Mouse (Mus musculus) cerebellum, postnatal 25 days (tissue): ENCODE data around the gene Mlycd.
A peak's percentile ranks its signal among the peaks of the same experiment; 100 is the strongest.

Source experiments
- DNase-seq, 2 experiments: peaks; one replicate each; pipeline ENCODE4 v3.0.0; 2021; ENCODE audit warnings: mixed read lengths in 2 of 2

Mlycd gene

DNA sequence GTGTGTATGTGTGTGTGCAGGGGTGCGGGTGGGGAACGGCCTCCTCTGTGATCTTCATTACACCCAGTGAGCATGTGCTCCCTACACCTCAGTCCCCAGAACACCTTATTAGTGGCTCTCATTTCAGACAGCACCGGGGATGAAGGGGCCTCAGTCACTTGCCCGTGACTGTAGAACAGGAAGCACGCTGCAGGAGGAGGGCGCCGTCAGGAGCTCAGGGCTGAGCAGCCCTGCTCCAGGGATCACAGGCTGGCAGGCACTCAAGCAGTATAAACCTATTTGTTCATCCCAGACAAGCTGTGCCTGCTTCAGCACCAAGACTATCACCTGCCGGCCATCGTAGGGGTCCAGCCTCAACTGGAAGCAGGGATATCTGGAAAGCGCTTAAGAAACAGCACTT, 9.2 kb downstream of the Mlycd start:
- no peak for DNase-seq

DNA sequence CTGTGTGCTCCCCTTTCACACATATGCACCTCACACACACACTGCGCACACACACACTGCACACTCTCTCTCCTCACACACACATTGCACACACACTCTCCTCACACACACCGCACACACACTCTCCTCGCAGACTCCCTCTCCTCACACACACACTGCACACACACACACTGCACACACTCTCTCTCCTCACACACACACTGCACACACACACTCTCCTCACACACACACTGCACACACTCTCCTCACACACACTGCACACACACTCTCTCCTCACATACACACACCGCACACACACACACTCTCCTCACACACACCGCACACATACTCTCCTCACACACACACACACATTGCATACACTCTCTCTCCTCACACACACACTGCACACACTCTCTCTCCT, 10.0 kb downstream of the Mlycd start:
- DNase-seq = no peak

GRCm38 (mm10) chr8:119408311-119408710, 13.6 kb downstream of the Mlycd start:
- DNase-seq = no peak

- no peak for DNase-seq
These were observed 17.5 kb downstream of the Mlycd start for GRCm38 (mm10) chr8:119412037-119412734.

DNA sequence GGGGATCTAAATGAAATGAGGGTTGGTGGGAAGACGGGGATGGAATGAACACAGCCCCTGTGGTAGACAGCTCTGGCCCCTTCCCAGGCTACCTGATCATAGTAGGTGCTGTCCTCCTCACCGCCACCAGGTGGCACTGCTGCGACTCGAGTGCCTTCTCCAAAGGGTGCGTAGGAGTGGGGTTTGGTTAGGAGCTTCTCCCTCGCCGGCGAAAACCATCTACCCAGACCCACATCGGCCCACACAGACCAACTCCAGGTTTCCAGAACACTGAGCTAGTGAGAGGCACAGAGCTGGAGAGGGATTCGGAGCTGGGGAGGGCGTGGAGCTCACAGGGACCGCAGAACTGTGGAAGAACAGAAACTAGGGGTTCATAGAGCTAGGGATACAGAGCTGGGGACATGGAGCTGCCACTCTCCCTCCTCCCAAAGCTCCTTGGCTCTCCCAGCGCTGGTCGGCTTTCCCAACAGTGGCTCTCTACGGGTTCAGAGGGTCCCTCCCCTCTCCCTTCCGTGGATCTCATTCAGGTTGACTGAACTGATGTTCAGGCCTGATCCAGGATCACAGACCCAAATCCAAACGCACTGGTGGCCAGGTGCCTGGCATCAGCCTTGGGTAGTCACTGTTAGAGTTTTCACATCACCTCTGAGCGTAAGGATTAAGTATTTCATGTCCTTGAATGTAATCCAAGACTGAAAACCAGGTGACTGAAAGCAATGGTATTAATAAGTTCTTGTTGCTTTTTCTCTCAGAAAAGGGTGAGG, 18.2 kb downstream of the Mlycd start:
- DNase-seq = peak; percentile 83 to 89

DNA sequence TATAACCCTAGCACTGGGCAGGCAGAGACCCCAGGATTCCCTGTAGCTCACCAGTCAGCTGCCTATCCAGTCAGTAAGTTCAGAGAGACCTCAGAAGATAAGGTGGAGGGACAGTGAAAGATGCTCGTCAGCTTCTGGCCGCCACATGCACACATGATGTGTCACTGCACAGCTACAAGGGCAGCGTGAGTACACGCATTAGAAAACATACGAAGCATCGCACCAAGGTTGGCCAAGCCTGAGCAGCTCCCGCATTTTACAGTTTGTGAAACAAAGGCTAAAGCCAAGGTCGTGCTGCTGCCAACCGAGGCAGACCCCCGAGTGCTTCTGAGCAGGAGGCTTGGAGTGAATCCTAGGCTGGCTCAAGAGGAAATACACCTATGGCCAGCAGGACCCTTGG, 18.9 kb downstream of the Mlycd start:
- DNase-seq = no peak

- DNase-seq = no peak
These were observed 25.6 kb downstream of the Mlycd start for GRCm38 (mm10) chr8:119420318-119420717.

- no peak for DNase-seq
These were observed 27.0 kb downstream of the Mlycd start for GRCm38 (mm10) chr8:119421603-119422122.

- DNase-seq = peak; percentile 52 to 57
These were observed 27.5 kb downstream of the Mlycd start for GRCm38 (mm10) chr8:119422123-119422711.

GRCm38 (mm10) chr8:119423631-119424141, 29.0 kb downstream of the Mlycd start:
- DNase-seq = peak in 1 of 2 experiments; percentile 64

DNA sequence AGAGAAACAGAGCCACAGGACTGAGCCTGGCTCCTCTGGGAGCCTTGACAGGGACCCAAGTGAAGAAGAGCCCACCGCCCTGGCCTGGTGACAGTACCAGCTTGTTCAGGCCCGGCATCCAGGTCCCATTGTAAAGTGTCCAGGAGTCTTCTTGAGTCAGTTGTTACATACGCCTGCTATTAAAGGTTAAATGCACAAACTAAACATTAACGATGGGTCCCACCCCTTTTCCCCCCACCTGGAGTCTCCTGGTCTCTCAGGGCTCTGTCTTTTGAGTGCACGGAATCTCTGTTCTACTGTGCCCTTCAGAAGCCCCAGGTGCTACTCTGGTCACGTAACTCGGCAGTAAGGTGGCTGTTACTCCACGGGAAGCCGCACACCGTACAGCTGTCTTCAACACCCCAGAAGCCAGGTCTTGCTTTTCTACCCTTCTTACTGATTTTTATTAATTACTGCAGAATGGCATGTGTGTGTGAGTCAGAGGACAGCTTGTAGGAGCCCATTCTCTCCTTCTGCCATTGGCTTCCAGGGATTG, 29.6 kb downstream of the Mlycd start:
- DNase-seq = no peak

- DNase-seq = no peak
These were observed 30.1 kb downstream of the Mlycd start for GRCm38 (mm10) chr8:119424740-119425139.

GRCm38 (mm10) chr8:119425533-119425932, 30.9 kb downstream of the Mlycd start:
- no peak for DNase-seq

GRCm38 (mm10) chr8:119426069-119426735, 31.5 kb downstream of the Mlycd start:
- no peak for DNase-seq

- DNase-seq = peak; percentile 60 to 70
These were observed 33.1 kb downstream of the Mlycd start for GRCm38 (mm10) chr8:119427634-119428349.

- DNase-seq = no peak
These were observed 33.7 kb downstream of the Mlycd start for GRCm38 (mm10) chr8:119428350-119428740.

DNA sequence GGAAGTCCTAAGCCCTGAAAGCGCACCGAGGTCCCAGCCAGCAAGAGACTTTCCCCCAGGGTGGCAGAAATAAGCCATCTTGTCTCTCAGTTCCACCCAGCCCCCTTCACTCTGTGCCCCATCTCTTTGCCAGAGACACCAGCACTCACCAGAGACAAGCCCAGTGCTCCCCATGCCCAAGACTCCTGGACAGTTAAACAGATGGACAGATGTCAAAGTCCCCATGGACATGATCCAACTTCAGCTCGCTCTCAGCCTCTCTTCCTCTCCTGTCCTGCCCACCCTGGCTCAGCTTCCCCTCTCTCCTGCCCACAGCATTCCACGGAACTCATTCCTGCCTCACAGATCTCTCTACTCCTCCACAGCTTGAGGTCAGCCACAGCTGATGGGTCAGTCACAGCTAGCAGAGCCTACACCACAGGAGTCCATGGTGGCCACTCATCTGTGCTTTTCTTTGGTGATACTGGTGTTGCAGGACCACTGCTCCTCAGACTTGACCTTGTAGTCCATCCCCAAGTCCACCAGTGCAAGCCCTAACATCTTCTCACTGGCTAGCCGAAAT, 34.2 kb downstream of the Mlycd start:
- no peak for DNase-seq

DNA sequence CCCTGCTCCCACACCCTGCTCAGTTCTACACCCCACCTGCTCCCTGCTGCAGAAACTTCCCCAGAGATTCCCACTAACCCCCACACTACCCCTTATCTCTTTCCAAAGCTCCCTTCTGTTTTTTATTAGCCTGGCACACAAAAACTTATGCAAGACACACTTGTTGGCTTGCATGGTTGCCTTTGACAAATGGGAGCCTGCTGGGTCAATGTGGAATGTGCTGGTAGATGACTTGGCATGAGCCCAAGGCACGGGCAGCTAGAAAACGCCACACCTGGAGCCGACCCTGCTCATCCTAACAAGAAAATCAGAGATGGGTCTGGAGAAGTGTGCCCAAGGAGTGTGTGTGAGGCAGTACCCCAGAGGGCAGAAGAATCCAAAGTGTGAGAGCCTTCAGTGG, 34.9 kb downstream of the Mlycd start:
- no peak for DNase-seq

DNA sequence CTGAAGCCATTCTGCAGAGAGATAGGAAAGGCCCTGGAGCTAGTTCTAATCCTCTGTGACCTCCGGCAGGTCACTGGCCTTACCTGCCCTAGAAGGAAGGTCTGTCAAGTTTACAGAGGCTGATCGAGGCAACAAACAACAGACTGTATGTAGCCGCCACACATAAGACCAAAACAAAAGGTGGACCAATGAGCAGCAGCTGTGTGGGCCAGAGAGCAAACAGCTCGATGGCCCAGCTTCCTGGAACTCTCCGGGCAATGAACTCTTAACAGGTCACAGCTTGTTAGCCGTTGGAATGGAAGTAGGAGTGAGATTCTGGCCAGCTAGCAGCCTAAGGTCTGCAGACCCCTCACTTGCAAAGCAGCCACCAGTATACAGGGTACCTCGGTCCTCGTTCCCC, 35.6 kb downstream of the Mlycd start:
- DNase-seq = no peak

DNA sequence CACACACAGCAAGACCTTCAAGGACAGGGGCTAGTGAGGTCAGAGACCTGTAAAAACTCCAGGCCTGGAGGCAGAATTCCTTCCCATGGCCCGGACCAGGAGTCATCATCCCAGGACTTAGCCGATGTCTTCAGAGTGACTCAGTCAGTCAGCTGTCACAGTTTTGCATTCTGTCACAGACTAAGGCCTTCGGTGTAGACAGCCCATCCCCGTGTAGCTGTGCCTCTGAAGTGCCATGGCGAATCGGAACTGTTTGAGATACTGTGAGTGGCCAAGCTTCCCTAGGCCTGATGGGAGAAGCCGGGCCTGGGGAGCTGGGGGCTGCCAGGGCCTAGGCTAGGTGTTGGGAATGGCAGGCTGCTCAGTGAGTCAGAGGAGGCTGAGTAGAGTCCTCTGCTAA, 36.0 kb downstream of the Mlycd start:
- DNase-seq = no peak

DNA sequence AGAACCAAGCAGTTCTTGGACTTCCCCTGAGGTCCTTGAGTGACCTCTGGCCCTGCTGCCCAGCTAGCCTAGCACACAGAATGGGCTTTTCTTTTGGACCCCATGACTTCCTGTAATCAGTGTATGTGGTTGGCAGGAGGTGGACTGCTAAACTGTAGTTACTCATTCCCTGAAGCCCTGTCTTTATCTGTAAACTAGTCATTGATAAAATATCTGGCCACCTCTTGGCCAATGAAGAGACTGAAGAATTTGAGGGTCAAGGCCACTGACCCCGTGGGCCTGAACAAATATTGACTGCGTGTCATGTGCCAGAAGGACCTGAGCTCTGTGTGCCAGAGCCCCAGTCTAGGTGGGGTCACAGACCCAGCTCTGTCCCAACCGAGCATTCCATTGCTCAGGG, 37.7 kb downstream of the Mlycd start:
- no peak for DNase-seq
